Mouse (Mus musculus) bone marrow, adult 2 months (tissue): ENCODE results near the gene Srpx2. TPM values are rescaled to one million over a fixed set of nuclear protein-coding genes. Genes with fewer than 3 reads are reported as not detected.

Experiments
- H3K27ac ChIP-seq: fragments of 200-500 bp; 2 replicates; pipeline ENCODE4 v1.5.1; 2012; ENCODE audit warnings: low read depth, mild to moderate bottlenecking, control low read depth, inconsistent platforms, low read length; ENCODE audit not compliant: control insufficient read depth, poor library complexity, insufficient read depth
- H3K4me1 ChIP-seq: fragments of 200-500 bp; 2 replicates; pipeline ENCODE4 v1.6.1; 2011; ENCODE audit warnings: low read length; ENCODE audit not compliant: control insufficient read depth, insufficient read depth
- H3K4me3 ChIP-seq: fragments of 200-500 bp; replicated peaks from 2 replicates; pipeline ENCODE3; 2011; ENCODE audit warnings: mild to moderate bottlenecking, low read depth, low read length, control low read depth; ENCODE audit not compliant: control insufficient read depth
- CTCF ChIP-seq: fragments of 200-500 bp; IDR thresholded peaks from 2 replicates; pipeline ENCODE4 v1.5.1; 2011; ENCODE audit warnings: low read length, control low read depth; ENCODE audit not compliant: control insufficient read depth, insufficient read depth
- POLR2A ChIP-seq: fragments of 200-500 bp; IDR thresholded peaks from 2 replicates; pipeline ENCODE4 v1.6.1; 2011; ENCODE audit warnings: low read depth, mild to moderate bottlenecking, control low read depth, low read length, borderline replicate concordance; ENCODE audit not compliant: control insufficient read depth
- WGBS: fragments of 180-500 bp; shearing (Covaris S2); methylation state at CpG from one replicate; pipeline ENCODE4 v1.1.7; 2018; 5-methylcytosine and 5-hydroxymethylcytosine counted together
- polyA plus RNA-seq: library from polyadenylated mRNA; stranded (reverse); fragments of >200 nt; gene quantifications from 2 replicates; pipeline ENCODE4 v1.2.4, GENCODE M21; 2011; ENCODE audit warnings: low replicate concordance; ENCODE audit not compliant: missing spikeins, insufficient read depth, insufficient read length

Gene Srpx2
- polyA plus RNA-seq, 1 experiment = 2.2 TPM

- Histone ChIP-seq H3K4me1 (no peaks in the 10 kb centered on the region), H3K4me3 (peak within 1 kb of the TSS; percentile 9), H3K27ac (no peak within 1 kb of the TSS)
- TF ChIP-seq POLR2A (no peak), CTCF (no peak)
- 15% methylated on average over 26 of the region's 29 CpGs for WGBS
Observed at GRCm38 (mm10) chrX:133981231-133982002, 73.2 kb downstream of the Srpx2 start, which contains the start of gene Sytl4. Sytl4 (minus strand) TSS chrX:133981812.

Other genes with a start within 250 kb of the Srpx2 start
- gene Pcdh19, start 219.4 kb upstream of the Srpx2 start, polyA plus RNA-seq = 1.2 TPM in 1 of 2 replicates, not detected in the other
- gene Tnmd, start 57.4 kb upstream of the Srpx2 start, polyA plus RNA-seq = not detected in 2 replicates
- gene Tspan6, start 10.0 kb upstream of the Srpx2 start, polyA plus RNA-seq = 3.4 and 4.3 TPM in 2 replicates
- 2.5 and 6.5 TPM in 2 replicates for gene Sytl4, start 73.4 kb downstream of the Srpx2 start, polyA plus RNA-seq
- 9.3 and 12.1 TPM in 2 replicates for gene Cstf2, start 150.8 kb downstream of the Srpx2 start, polyA plus RNA-seq